Mouse (Mus musculus) left cerebral cortex, adult 9 months (tissue): Measurements from ENCODE around the gene Pax2.

Source experiments
- DNase-seq, 2 experiments: peaks; one replicate each; pipeline ENCODE4 v3.0.0; 2022; ENCODE audit warnings: low spot score in 2 of 2

Pax2 gene

GRCm38 (mm10) chr19:44781987-44782386, 26.1 kb downstream of the Pax2 start:
- DNase-seq: no peak

GRCm38 (mm10) chr19:44784391-44784790, 28.5 kb downstream of the Pax2 start:
- no peak for DNase-seq

- DNase-seq: no peak
Measured at GRCm38 (mm10) chr19:44788488-44788887, 32.6 kb downstream of the Pax2 start.

GRCm38 (mm10) chr19:44791981-44792380, 36.1 kb downstream of the Pax2 start:
- no peak for DNase-seq

- no peak for DNase-seq
Measured at GRCm38 (mm10) chr19:44797110-44798060, 41.5 kb downstream of the Pax2 start.

- DNase-seq: no peak
Measured at GRCm38 (mm10) chr19:44798731-44799130, 42.9 kb downstream of the Pax2 start.

- DNase-seq: no peak
Measured at GRCm38 (mm10) chr19:44799156-44799555, 43.3 kb downstream of the Pax2 start.

- DNase-seq: no peak
Measured at GRCm38 (mm10) chr19:44800327-44800726, 44.5 kb downstream of the Pax2 start.

GRCm38 (mm10) chr19:44808734-44809133, 52.9 kb downstream of the Pax2 start:
- DNase-seq: no peak

- no peak for DNase-seq
Measured at GRCm38 (mm10) chr19:44812666-44813429, 57.0 kb downstream of the Pax2 start.

GRCm38 (mm10) chr19:44815111-44815510, 59.3 kb downstream of the Pax2 start:
- no peak for DNase-seq

GRCm38 (mm10) chr19:44817403-44818128, 61.7 kb downstream of the Pax2 start:
- no peak for DNase-seq

GRCm38 (mm10) chr19:44818676-44819075, 62.8 kb downstream of the Pax2 start:
- no peak for DNase-seq

- DNase-seq: peak; percentile 23 to 27
Measured at GRCm38 (mm10) chr19:44821581-44821980, 65.7 kb downstream of the Pax2 start.

GRCm38 (mm10) chr19:44822295-44822694, 66.5 kb downstream of the Pax2 start:
- DNase-seq: no peak

- DNase-seq: no peak
Measured at GRCm38 (mm10) chr19:44823657-44824056, 67.8 kb downstream of the Pax2 start.

- no peak for DNase-seq
Measured at GRCm38 (mm10) chr19:44825216-44825768, 69.4 kb downstream of the Pax2 start.

GRCm38 (mm10) chr19:44825819-44826218, 70.0 kb downstream of the Pax2 start:
- DNase-seq: no peak

- no peak for DNase-seq
Measured at GRCm38 (mm10) chr19:44833391-44833790, 77.5 kb downstream of the Pax2 start.

- DNase-seq: no peak
Measured at GRCm38 (mm10) chr19:44834218-44835041, 78.6 kb downstream of the Pax2 start.
